In the genomic region with DNA sequence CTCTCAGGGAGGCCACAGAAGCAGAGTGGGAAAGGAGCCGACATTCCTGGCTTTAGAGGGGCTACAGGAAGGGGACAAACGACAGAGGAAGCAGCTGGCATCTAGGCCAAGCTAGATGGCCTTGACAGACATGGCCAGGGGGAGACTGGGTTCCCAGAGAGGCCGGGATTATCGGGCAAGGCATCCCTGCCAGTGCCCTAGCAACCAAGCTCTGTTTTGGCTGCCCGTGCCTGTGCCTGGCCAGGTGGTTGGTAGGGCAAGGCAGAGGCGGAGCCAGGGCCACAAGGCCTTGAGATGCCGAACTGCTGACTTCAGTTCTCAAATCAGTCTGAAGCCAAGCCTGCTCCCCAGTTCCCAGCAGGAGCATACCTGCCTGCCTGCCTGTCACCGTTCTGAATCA, we compare ENCODE assay signal across 9 mouse cellular contexts.
DNase-seq lines count a peak whose midpoint lies in the region; ATAC-seq and TF ChIP-seq lines count a peak whose summit lies in the region.
"Had no signal": no experiment of that assay in that cellular context is flagged by ENCODE, and none has a peak within 500 bp of the region (broad histone marks: within the 10 kb centered on the region; RNA-seq: fewer than 3 reads in every experiment).

No protein-coding gene starts in this region.

- no peak overlapping the region for H3K27ac ChIP-seq in kidney, embryonic 15.5 days
- no peak overlapping the region for H3K27ac ChIP-seq in cerebellum, adult 2 months (ENCODE audit: insufficient read depth, low read length)
- H3K27ac ChIP-seq in intestine, embryonic 16.5 days (ENCODE audit: low read length) = no peak overlapping the region
- H3K27ac ChIP-seq: neural tube, embryonic 15.5 days had no signal

- no peaks in the 10 kb centered on the region for H3K27me3 ChIP-seq in kidney, embryonic 15.5 days
- no peaks in the 10 kb centered on the region; the same call in 1 of the 2 replicates for H3K27me3 ChIP-seq in cerebellum, adult 2 months (ENCODE audit: control insufficient read depth, insufficient read depth, low read length)
- no peaks in the 10 kb centered on the region for H3K27me3 ChIP-seq in intestine, embryonic 16.5 days (replicated peaks; ENCODE audit: control insufficient read depth, insufficient read depth, low read length)
- H3K27me3 ChIP-seq: neural tube, embryonic 15.5 days had no signal

- WGBS in kidney, embryonic 15.5 days = 61% methylated on average over 8 of the region's 8 CpGs
- 10% methylated on average over 8 of the region's 8 CpGs for WGBS in cerebellum, adult 2 months
- WGBS in intestine, embryonic 16.5 days = 50% methylated on average over 8 of the region's 8 CpGs

- TF ChIP-seq CTCF in cerebellum, adult 2 months (IDR thresholded peaks at IDR 0.05; ENCODE audit: borderline replicate concordance, insufficient read depth, low read depth, low read length) = no peak

- H3K9me3 ChIP-seq in kidney, embryonic 15.5 days (replicated peaks) = no peaks in the 10 kb centered on the region
- no peaks in the 10 kb centered on the region for H3K9me3 ChIP-seq in intestine, embryonic 16.5 days (ENCODE audit: control insufficient read depth, low read length)
- H3K9me3 ChIP-seq: G1E; neural tube, embryonic 15.5 days had no signal

- DNase-seq in kidney, postnatal 14 days = peak; percentile 19
- peak; percentile 32 to 45 for DNase-seq in cerebellum, adult 2 months
- DNase-seq in gastrocnemius, postnatal 25 days = peak; percentile 81
- DNase-seq in lung, postnatal 14 days = peak; percentile 24
- no peak for DNase-seq in frontal cortex, postnatal 10 days (ENCODE audit: low spot score in 2 of 2)

- no peaks in the 10 kb centered on the region for H3K36me3 ChIP-seq in kidney, embryonic 15.5 days
- H3K36me3 ChIP-seq in intestine, embryonic 16.5 days (ENCODE audit: control insufficient read depth, insufficient read depth, low read length) = no peaks in the 10 kb centered on the region
- H3K36me3 ChIP-seq: G1E; neural tube, embryonic 15.5 days had no signal

- H3K4me1 ChIP-seq in kidney, embryonic 15.5 days = peaks cover 35% of the 10 kb centered on the region
- H3K4me1 ChIP-seq in cerebellum, adult 2 months (ENCODE audit: control insufficient read depth, insufficient read depth, low read length) = peaks cover 7% of the 10 kb centered on the region
- peaks cover 21% of the 10 kb centered on the region for H3K4me1 ChIP-seq in intestine, embryonic 16.5 days (ENCODE audit: control insufficient read depth, insufficient read depth, low read length)

- H3K9ac ChIP-seq in kidney, embryonic 15.5 days = no peak overlapping the region
- no peak overlapping the region for H3K9ac ChIP-seq in intestine, embryonic 16.5 days (ENCODE audit: low read depth, low read length)
- H3K9ac ChIP-seq: neural tube, embryonic 15.5 days had no signal

- H3K4me3 ChIP-seq in kidney, embryonic 15.5 days (replicated peaks) = no peak overlapping the region
- H3K4me3 ChIP-seq in cerebellum, adult 2 months (replicated peaks; ENCODE audit: insufficient read depth, low read depth, low read length) = no peak overlapping the region
- H3K4me3 ChIP-seq in intestine, embryonic 16.5 days (ENCODE audit: low read length) = no peak overlapping the region
- H3K4me3 ChIP-seq: neural tube, embryonic 15.5 days had no signal

- no peak overlapping the region for H3K4me2 ChIP-seq in kidney, embryonic 15.5 days
- no peak overlapping the region for H3K4me2 ChIP-seq in intestine, embryonic 16.5 days (ENCODE audit: low read depth, low read length)
- H3K4me2 ChIP-seq: neural tube, embryonic 15.5 days had no signal

- ATAC-seq in kidney, embryonic 15.5 days (replicated peaks; ENCODE audit: low FRiP score) = no peak
- no peak for ATAC-seq in intestine, embryonic 16.5 days

- TF ChIP-seq POLR2A in cerebellum, adult 2 months (IDR thresholded peaks at IDR 0.05; ENCODE audit: borderline replicate concordance, insufficient read depth, low read length) = no peak

Comparison
In these comparisons a context has a peak if more than half of its experiments do, and no peak if none do; other contexts are left out.
1. DNase-seq: peak in kidney, postnatal 14 days (single experiment), cerebellum, adult 2 months (2 of 2), gastrocnemius, postnatal 25 days (single experiment) and lung, postnatal 14 days (single experiment); none in frontal cortex, postnatal 10 days (0 of 2).